Mouse (Mus musculus) hematopoietic stem cell, adult 5-6 weeks (primary cell): ENCODE measurements around the gene Mcm3. TPM values are rescaled to one million over a fixed set of nuclear protein-coding genes. Genes with fewer than 3 reads are reported as not detected.
A peak's percentile ranks its signal among the peaks of the same experiment; 100 is the strongest.
"Not testable (repeated sequence)": the region's sequence is repeated elsewhere in the genome, so short reads cannot be mapped to it uniquely, and the experiment has no call there.

Experiments used
- ATAC-seq, 2 experiments: fragments of 125-278 bp in 1 of 2; replicated peaks in 1 of 2; 2 replicates each; pipeline ENCODE4 v1.8.0; 2016 to 2017; ENCODE audit warnings: inconsistent platforms in 2 of 2, mild to moderate bottlenecking in 2 of 2, moderate number of reproducible peaks in 2 of 2, low read depth in 1 of 2, moderate TSS enrichment in 1 of 2; ENCODE audit not compliant: low FRiP score in 2 of 2, poor library complexity in 2 of 2, severe bottlenecking in 2 of 2, insufficient read depth in 1 of 2, low TSS enrichment in 1 of 2
- total RNA-seq: library from RNA; stranded (forward); fragments of 172-1452, 232-1000 nt; gene quantifications from 2 replicates; pipeline ENCODE4 v1.2.3, GENCODE M21; 2017

Mcm3 gene
- total RNA-seq, 1 experiment from 2014 or later, result 289 TPM

GRCm38 (mm10) chr1:20820959-20821358 is 847 bp upstream of the Mcm3 start:
- ATAC-seq, result no peak

DNA sequence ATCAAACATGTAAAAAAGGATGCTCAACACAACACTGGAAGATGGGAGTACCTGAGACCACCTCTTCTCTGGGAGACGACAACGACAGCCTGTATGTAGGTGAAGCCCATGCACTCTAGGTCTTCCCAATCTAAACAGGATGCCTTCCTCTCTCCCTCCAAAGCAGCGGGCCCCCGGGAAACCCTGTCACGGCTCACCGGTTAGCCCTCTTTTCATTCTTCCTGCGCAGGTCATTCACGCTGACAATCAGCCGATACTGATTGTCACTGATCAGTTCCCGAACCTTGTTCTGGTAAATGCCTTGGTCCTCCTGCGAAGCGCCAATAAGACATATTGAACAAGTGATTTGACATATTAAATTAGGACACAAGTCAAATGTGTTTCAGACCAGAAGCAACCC is 2.5 kb downstream of the Mcm3 start:
- no peak for ATAC-seq

DNA sequence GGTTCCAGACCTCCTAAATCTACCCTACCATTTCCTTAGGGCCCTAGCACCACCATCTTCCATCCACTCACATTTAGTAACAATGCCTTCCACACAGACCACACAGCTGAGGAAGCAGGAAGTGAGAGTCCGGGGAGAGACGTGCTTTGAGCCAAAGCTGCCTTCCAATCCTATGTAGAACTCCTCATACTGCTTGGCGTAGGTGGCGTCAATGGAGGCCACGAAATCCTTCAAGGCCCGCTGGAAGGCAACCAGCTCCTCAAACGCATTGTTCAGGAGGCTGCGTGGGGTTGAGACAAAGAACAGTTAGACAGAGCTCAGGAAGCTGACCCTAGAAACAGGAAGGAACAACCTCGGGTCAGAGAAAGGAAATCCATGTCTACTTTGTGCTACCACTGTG is 2.9 kb downstream of the Mcm3 start:
- no peak for ATAC-seq

DNA sequence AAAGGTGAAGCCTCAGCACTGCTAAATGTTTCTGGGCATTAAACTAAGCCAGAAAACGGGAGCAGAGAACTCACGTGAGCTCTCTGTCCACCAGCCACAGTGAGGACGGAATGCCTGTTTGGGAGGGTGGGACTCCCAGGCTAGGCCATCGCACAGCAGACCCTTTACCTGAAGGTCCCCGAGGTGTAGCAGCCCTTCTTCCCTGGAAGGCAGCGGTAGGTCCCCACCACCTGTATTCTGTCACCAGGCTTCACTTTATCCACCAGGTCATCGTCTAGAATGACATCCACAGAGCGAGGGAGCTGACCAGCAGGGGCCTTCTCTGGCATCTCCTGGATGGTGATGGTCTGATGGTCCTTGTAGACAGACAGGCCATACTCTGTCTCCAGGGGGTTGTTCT is 5.6 kb downstream of the Mcm3 start:
- no peak for ATAC-seq

DNA sequence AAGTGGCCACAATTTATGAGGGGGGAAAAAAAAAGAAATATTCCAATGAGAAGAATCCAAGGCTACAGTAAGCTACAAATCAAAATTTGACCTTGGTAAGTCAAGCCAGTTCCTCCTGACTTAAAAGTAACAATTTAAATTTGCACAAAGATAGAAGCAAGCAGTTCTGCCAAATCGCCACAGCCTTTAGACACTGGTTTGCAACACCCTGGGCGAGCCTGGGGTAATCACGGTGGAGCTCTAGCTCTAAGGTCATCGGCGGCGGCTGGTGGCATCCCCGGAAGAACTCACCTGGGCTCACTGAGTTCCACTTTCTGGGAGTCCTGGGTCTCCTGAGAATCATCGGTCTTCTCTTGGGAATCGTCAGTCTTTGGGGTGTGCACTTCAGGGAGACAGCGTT is 15.6 kb downstream of the Mcm3 start:
- ATAC-seq, result no peak

GRCm38 (mm10) chr1:20801682-20802390 is 18.3 kb downstream of the Mcm3 start:
- ATAC-seq, result 0 out of 4 replicates have a peak, but pooled peaks of 1 of the 2 experiments have one; percentile 20

DNA sequence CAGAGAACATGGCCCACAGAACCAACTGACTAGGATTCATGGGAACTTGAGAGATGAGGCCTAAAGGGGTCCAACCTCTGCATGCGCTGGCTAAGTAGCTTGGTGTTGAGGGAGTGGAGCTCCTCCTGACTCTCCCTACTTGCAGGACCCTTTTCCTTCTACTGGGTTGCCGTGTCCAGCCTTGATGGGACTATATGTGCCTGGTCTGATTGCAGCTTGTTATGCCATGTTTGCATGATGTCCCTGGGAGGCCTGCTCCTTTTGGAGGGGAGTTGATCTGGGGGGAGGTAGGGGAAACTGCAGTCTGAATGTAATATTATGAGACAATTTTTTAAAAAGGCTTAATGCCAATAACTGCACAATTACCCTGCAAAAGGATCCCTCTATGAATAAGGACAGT is 18.8 kb downstream of the Mcm3 start:
- no peak for ATAC-seq

- ATAC-seq, result no peak
These were observed 24.9 kb downstream of the Mcm3 start for GRCm38 (mm10) chr1:20795178-20795577.

- no peak for ATAC-seq
These were observed 25.4 kb downstream of the Mcm3 start for GRCm38 (mm10) chr1:20794760-20795159.

DNA sequence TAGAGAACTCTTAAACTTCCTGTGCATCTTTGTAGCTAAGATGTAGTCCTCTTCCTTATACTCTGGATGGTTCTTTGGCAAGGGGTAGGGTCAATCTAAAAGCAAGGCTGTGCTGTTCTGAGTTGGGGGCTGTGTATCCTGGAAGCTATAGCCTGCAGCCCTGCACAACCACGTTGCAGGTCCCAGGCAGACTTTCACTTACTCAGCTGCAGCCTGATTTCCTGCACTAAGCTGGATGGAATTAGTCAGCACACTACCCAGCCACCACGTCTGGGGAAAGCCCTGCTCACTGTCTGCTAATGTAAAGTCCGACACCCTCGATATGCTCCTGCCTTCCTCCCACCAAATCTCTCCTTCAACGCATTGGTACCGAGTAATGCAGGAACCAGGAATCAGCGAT is 28.7 kb downstream of the Mcm3 start:
- peak in 1 of 2 experiments; percentile 33; a peak in 1 of 4 replicates for ATAC-seq

DNA sequence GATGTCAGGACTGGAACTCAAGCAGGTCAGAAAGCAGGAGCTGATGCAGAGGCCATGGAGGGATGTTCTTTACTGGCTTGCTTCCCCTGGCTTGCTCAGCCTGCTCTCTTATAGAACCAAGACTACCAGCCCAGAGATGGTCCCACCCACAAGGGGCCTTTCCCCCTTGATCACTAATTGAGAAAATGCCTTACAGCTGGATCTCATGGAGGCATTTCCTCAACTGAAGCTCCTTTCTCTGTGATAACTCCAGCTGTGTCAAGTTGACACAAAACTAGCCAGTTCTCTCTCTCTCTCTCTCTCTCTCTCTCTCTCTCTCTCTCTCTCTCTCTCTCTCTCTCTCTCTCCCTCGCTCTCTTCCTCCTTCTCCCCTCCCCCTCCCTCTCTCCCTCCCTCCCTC is 29.6 kb downstream of the Mcm3 start, which contains the start of gene Il17f:
Gene Il17f, minus strand, starts transcription at position 101 of the 400 bp plus-strand sequence.
- ATAC-seq, result not testable (repeated sequence)

GRCm38 (mm10) chr1:20788419-20788818 is 31.7 kb downstream of the Mcm3 start:
- no peak for ATAC-seq

- no peak for ATAC-seq
These were observed 33.1 kb downstream of the Mcm3 start for GRCm38 (mm10) chr1:20787046-20787445.

DNA sequence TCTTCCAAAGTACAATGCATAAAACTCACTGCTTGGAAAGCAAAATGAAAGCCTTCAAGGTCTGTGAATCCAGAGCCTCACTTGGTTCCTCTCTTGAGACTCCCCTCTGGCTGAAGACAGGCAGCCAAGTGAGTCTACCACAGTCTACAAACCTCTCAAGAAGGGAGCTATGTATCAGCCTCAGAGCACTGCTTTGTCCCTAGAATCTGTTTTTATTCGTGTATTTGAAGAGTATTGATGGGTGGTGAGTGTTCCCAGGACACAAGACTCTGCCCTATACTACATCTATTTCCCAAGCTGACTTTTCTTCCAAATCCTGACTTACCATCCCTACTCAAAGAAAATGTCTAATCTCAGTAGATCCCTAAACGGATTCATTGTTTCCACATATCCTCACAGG is 41.7 kb downstream of the Mcm3 start:
- ATAC-seq, result no peak

DNA sequence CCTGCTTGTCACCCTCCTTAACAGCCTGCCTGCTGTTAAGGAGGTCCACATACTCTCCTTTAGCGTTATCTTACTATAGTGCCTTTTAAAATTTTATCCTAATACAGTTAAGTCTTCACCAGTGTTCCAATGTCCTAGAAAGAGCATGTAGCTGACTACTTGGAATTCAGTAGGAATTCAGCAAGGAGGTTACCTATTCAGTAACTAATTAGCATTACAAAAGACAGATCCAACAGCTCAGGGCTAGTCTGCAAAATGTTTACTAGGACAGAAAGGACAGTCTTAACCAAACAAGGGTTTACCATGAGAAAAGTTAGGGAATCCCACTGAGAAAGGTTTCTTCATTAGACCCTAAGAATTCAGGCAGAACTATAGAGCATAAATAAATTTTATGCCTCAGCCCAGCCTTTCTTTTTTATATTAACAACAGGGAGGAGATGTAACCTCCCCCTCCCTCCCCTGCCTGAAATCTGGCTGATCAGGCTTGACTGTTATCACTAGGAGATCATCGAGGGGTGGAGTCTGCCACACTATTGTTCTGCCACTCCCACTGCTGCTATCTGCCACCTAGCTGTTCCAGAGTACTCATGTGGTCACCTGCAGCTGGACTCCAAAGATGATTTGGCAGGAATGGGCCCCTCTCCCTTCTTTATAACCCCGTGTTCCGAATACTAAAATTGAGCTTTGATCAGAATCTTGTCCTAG is 45.9 kb downstream of the Mcm3 start:
- ATAC-seq, result not testable (repeated sequence)

- no peak for ATAC-seq
These were observed 53.6 kb downstream of the Mcm3 start for GRCm38 (mm10) chr1:20766526-20766925.

- ATAC-seq, result no peak
These were observed 58.7 kb downstream of the Mcm3 start for GRCm38 (mm10) chr1:20761411-20761810.

- no peak for ATAC-seq
These were observed 59.8 kb downstream of the Mcm3 start for GRCm38 (mm10) chr1:20760331-20760730.

GRCm38 (mm10) chr1:20759799-20760198 is 60.3 kb downstream of the Mcm3 start:
- ATAC-seq, result no peak
